Mouse (Mus musculus) hindbrain, embryonic 16.5 days (tissue): ENCODE results near the gene Sar1b. TPM values are rescaled to one million over a fixed set of nuclear protein-coding genes. Genes with fewer than 3 reads are reported as not detected.
A peak's percentile ranks its signal among the peaks of the same experiment; 100 is the strongest.

ENCODE experiments used
- ATAC-seq: fragments of 200-750 bp; cut with Nextera tagmentation; 2 replicates; pipeline ENCODE4 v1.8.0; 2017; ENCODE audit warnings: moderate TSS enrichment, moderate library complexity
- H3K27ac ChIP-seq: fragments of 300-500 bp; sonication (generic); 2 replicates; pipeline ENCODE4 v1.5.1; 2014; ENCODE audit warnings: low read depth, mild to moderate bottlenecking, control low read depth, low read length, moderate library complexity
- H3K27me3 ChIP-seq: fragments of 300-500 bp; sonication (generic); replicated peaks from 2 replicates; pipeline ENCODE4 v1.6.1; 2014; ENCODE audit warnings: low read length; ENCODE audit not compliant: control insufficient read depth, insufficient read depth
- H3K36me3 ChIP-seq: fragments of 300-500 bp; sonication (generic); 2 replicates; pipeline ENCODE4 v1.6.1; 2014; ENCODE audit warnings: mild to moderate bottlenecking, low read length, moderate library complexity, mixed read lengths; ENCODE audit not compliant: control insufficient read depth, insufficient read depth
- H3K4me1 ChIP-seq: fragments of 300-500 bp; sonication (generic); 2 replicates; pipeline ENCODE4 v1.6.1; 2014; ENCODE audit warnings: low read depth, low read length; ENCODE audit not compliant: control insufficient read depth, insufficient read depth
- H3K4me2 ChIP-seq: fragments of 300-500 bp; sonication (generic); 2 replicates; pipeline ENCODE4 v1.6.1; 2014; ENCODE audit warnings: mild to moderate bottlenecking, low read length, control low read depth, moderate library complexity
- H3K4me3 ChIP-seq: fragments of 300-500 bp; sonication (generic); 2 replicates; pipeline ENCODE4 v1.5.1; 2014; ENCODE audit warnings: mild to moderate bottlenecking, low read length, control low read depth, moderate library complexity
- H3K9ac ChIP-seq: fragments of 300-500 bp; sonication (generic); 2 replicates; pipeline ENCODE4 v1.6.1; 2014; ENCODE audit warnings: low read depth, mild to moderate bottlenecking, control low read depth, low read length, moderate library complexity
- H3K9me3 ChIP-seq: fragments of 300-500 bp; sonication (generic); 2 replicates; pipeline ENCODE4 v1.6.1; 2014; ENCODE audit warnings: mild to moderate bottlenecking, low read length, moderate library complexity; ENCODE audit not compliant: control insufficient read depth
- WGBS: fragments of 180-500 bp; shearing (Covaris S2); extraction: QIAGEN DNeasy Blood & Tissue Kit; methylation state at CpG from one replicate; pipeline ENCODE4 v1.1.7; 2014; 5-methylcytosine and 5-hydroxymethylcytosine counted together
- polyA plus RNA-seq: library from polyadenylated mRNA; unstranded; fragments of >200 nt; fragmentation: Nextera tagmentation; extraction: Ambion mirVana; gene quantifications from 2 replicates; pipeline ENCODE4 v1.2.1, GENCODE M21; 2015

Sar1b gene
- polyA plus RNA-seq, 1 experiment from 2014 or later = 222 TPM

- WGBS = 53% methylated on average over 4 of the region's 4 CpGs
- no peak overlapping the region for H3K4me3 ChIP-seq
- peak overlapping the region; percentile 48; the same call in 1 of the 2 replicates for H3K27ac ChIP-seq
- H3K9me3 ChIP-seq = no peaks in the 10 kb centered on the region
- ATAC-seq = peak; percentile 81
- H3K36me3 ChIP-seq = peaks cover 3% of the 10 kb centered on the region; the same call in 1 of the 2 replicates
- peaks cover 6% of the 10 kb centered on the region for H3K4me1 ChIP-seq
- H3K27me3 ChIP-seq = no peaks in the 10 kb centered on the region; the same call in 1 of the 2 replicates
- H3K9ac ChIP-seq = no peak overlapping the region
- no peak overlapping the region for H3K4me2 ChIP-seq
These were observed 68.7 kb downstream of the Sar1b start for GRCm38 (mm10) chr11:51831962-51832909.

- no peak for ATAC-seq
- H3K27ac ChIP-seq = peak overlapping the region; percentile 12; the same call in 1 of the 2 replicates
- no peaks in the 10 kb centered on the region for H3K9me3 ChIP-seq
- H3K4me3 ChIP-seq = no peak overlapping the region
- 71% methylated on average over 5 of the region's 5 CpGs for WGBS
- peaks cover 6% of the 10 kb centered on the region for H3K4me1 ChIP-seq
- H3K27me3 ChIP-seq = no peaks in the 10 kb centered on the region; the same call in 1 of the 2 replicates
- no peak overlapping the region for H3K9ac ChIP-seq
- peaks cover 3% of the 10 kb centered on the region; the same call in 1 of the 2 replicates for H3K36me3 ChIP-seq
- no peak overlapping the region for H3K4me2 ChIP-seq
These were observed 69.5 kb downstream of the Sar1b start for GRCm38 (mm10) chr11:51832992-51833391.

GRCm38 (mm10) chr11:51833393-51834066 is 70.0 kb downstream of the Sar1b start:
- H3K4me2 ChIP-seq = no peak overlapping the region
- H3K4me1 ChIP-seq = peaks cover 6% of the 10 kb centered on the region
- peaks cover 3% of the 10 kb centered on the region; the same call in 1 of the 2 replicates for H3K36me3 ChIP-seq
- H3K27me3 ChIP-seq = no peaks in the 10 kb centered on the region; the same call in 1 of the 2 replicates
- H3K27ac ChIP-seq = no peak overlapping the region
- no peaks in the 10 kb centered on the region for H3K9me3 ChIP-seq
- ATAC-seq = no peak
- no peak overlapping the region for H3K4me3 ChIP-seq
- no peak overlapping the region for H3K9ac ChIP-seq
- WGBS = 89% methylated on average over 10 of the region's 10 CpGs

- Histone ChIP-seq H3K27me3 (no peaks in the 10 kb centered on the region; the same call in 1 of the 2 replicates), H3K9me3 (no peaks in the 10 kb centered on the region), H3K4me1 (peaks cover 6% of the 10 kb centered on the region), H3K4me3 (no peak overlapping the region), H3K27ac (no peak overlapping the region), H3K9ac (no peak overlapping the region), H3K4me2 (no peak overlapping the region), H3K36me3 (peaks cover 3% of the 10 kb centered on the region; the same call in 1 of the 2 replicates)
- ATAC-seq = no peak
- WGBS = 89% methylated on average over 8 of the region's 8 CpGs
These were observed 70.6 kb downstream of the Sar1b start for GRCm38 (mm10) chr11:51834067-51834411.

- H3K27me3 ChIP-seq = no peaks in the 10 kb centered on the region; the same call in 1 of the 2 replicates
- H3K36me3 ChIP-seq = peaks cover 3% of the 10 kb centered on the region; the same call in 1 of the 2 replicates
- no peak overlapping the region for H3K4me3 ChIP-seq
- no peak for ATAC-seq
- H3K4me2 ChIP-seq = no peak overlapping the region
- WGBS = 95% methylated on average over 12 of the region's 12 CpGs
- H3K27ac ChIP-seq = no peak overlapping the region
- H3K9me3 ChIP-seq = no peaks in the 10 kb centered on the region
- peaks cover 6% of the 10 kb centered on the region for H3K4me1 ChIP-seq
- H3K9ac ChIP-seq = no peak overlapping the region
These were observed 72.1 kb downstream of the Sar1b start for GRCm38 (mm10) chr11:51835598-51835997.

- Histone ChIP-seq H3K27me3 (no peaks in the 10 kb centered on the region; the same call in 1 of the 2 replicates), H3K9ac (no peak overlapping the region), H3K9me3 (no peaks in the 10 kb centered on the region), H3K4me3 (no peak overlapping the region), H3K36me3 (peaks cover 3% of the 10 kb centered on the region; the same call in 1 of the 2 replicates), H3K4me2 (no peak overlapping the region), H3K4me1 (peaks cover 6% of the 10 kb centered on the region), H3K27ac (no peak overlapping the region)
- WGBS = 82% methylated on average over 6 of the region's 6 CpGs
- no peak for ATAC-seq
These were observed 73.0 kb downstream of the Sar1b start for GRCm38 (mm10) chr11:51836506-51836905.

GRCm38 (mm10) chr11:51837164-51838153 is 74.0 kb downstream of the Sar1b start:
- no peaks in the 10 kb centered on the region for H3K9me3 ChIP-seq
- H3K27me3 ChIP-seq = no peaks in the 10 kb centered on the region
- H3K9ac ChIP-seq = no peak overlapping the region
- H3K27ac ChIP-seq = no peak overlapping the region
- WGBS = 76% methylated on average over 8 of the region's 8 CpGs
- H3K4me3 ChIP-seq = no peak overlapping the region
- no peak overlapping the region for H3K4me2 ChIP-seq
- H3K4me1 ChIP-seq = peaks cover 4% of the 10 kb centered on the region
- peaks cover 3% of the 10 kb centered on the region; the same call in 1 of the 2 replicates for H3K36me3 ChIP-seq
- ATAC-seq = no peak

GRCm38 (mm10) chr11:51839106-51839505 is 75.6 kb downstream of the Sar1b start:
- Histone ChIP-seq H3K27me3 (no peaks in the 10 kb centered on the region), H3K9ac (no peak overlapping the region), H3K9me3 (no peaks in the 10 kb centered on the region), H3K36me3 (peaks cover 3% of the 10 kb centered on the region; the same call in 1 of the 2 replicates), H3K4me2 (no peak overlapping the region), H3K4me1 (no peaks in the 10 kb centered on the region), H3K4me3 (no peak overlapping the region), H3K27ac (no peak overlapping the region)
- ATAC-seq = no peak
- WGBS = 66% methylated on average over 2 of the region's 2 CpGs
